Mouse (Mus musculus) ES-Bruce4 (cell line): Measurements from ENCODE around the gene Crct1. TPM values are rescaled to one million over a fixed set of nuclear protein-coding genes. Genes with fewer than 3 reads are reported as not detected.

Source experiments
- H3K27ac ChIP-seq: 2 replicates; pipeline ENCODE4 v1.5.1; 2012; ENCODE audit warnings: low read length, inconsistent platforms; ENCODE audit not compliant: insufficient read depth
- H3K27me3 ChIP-seq: 2 replicates; pipeline ENCODE4 v1.6.1; 2012; ENCODE audit warnings: mild to moderate bottlenecking, low read length, inconsistent platforms; ENCODE audit not compliant: control insufficient read depth, poor library complexity, insufficient read depth, severe bottlenecking
- H3K36me3 ChIP-seq: 2 replicates; pipeline ENCODE4 v1.6.1; 2012; ENCODE audit warnings: inconsistent platforms, mild to moderate bottlenecking, low read length, moderate library complexity; ENCODE audit not compliant: control insufficient read depth, poor library complexity, insufficient read depth, severe bottlenecking
- H3K4me1 ChIP-seq: one replicate; pipeline ENCODE4 v1.8.1; 2011; ENCODE audit warnings: low read length; ENCODE audit not compliant: control insufficient read depth, insufficient read depth
- H3K4me3 ChIP-seq: 2 replicates; pipeline ENCODE4 v1.5.1; 2011; ENCODE audit warnings: low read depth, mild to moderate bottlenecking, low read length
- H3K9ac ChIP-seq: 2 replicates; pipeline ENCODE4 v1.6.1; 2012; ENCODE audit warnings: low read depth, mild to moderate bottlenecking, inconsistent platforms; ENCODE audit not compliant: poor library complexity, severe bottlenecking
- H3K9me3 ChIP-seq: replicated peaks from 2 replicates; pipeline ENCODE4 v1.6.1; 2012; ENCODE audit warnings: mild to moderate bottlenecking, low read length, inconsistent platforms; ENCODE audit not compliant: control insufficient read depth, poor library complexity, insufficient read depth, severe bottlenecking
- CTCF ChIP-seq: IDR thresholded peaks from one replicate; pipeline ENCODE4 v1.8.1; 2011; ENCODE audit warnings: low read depth, low read length
- EP300 ChIP-seq: IDR thresholded peaks from 2 replicates; pipeline ENCODE4 v1.6.1; 2011; ENCODE audit warnings: low read depth, low read length; ENCODE audit not compliant: insufficient read depth
- POLR2A ChIP-seq: IDR thresholded peaks from one replicate; pipeline ENCODE4 v1.8.1; 2011; ENCODE audit warnings: low read length; ENCODE audit not compliant: insufficient read depth
- polyA plus RNA-seq: library from polyadenylated mRNA; stranded (reverse); fragments of >200 nt; gene quantifications from 2 replicates; pipeline ENCODE4 v1.2.4, GENCODE M21; 2011; ENCODE audit warnings: low read depth; ENCODE audit not compliant: missing spikeins, insufficient read depth, insufficient read length

The Crct1 gene
- polyA plus RNA-seq, 1 experiment, result not detected

GRCm38 (mm10) chr3:93023411-93024184, 8.1 kb upstream of the Crct1 start:
- H3K36me3 ChIP-seq, result no peaks in the 10 kb centered on the region
- H3K9ac ChIP-seq, result no peak overlapping the region
- H3K4me1 ChIP-seq, result no peaks in the 10 kb centered on the region
- TF ChIP-seq CTCF (no peak), POLR2A (no peak), EP300 (no peak)
- H3K27ac ChIP-seq, result no peak overlapping the region
- peaks cover 1% of the 10 kb centered on the region; the same call in 1 of the 2 replicates for H3K27me3 ChIP-seq
- H3K9me3 ChIP-seq, result no peaks in the 10 kb centered on the region
- H3K4me3 ChIP-seq, result no peak overlapping the region

DNA sequence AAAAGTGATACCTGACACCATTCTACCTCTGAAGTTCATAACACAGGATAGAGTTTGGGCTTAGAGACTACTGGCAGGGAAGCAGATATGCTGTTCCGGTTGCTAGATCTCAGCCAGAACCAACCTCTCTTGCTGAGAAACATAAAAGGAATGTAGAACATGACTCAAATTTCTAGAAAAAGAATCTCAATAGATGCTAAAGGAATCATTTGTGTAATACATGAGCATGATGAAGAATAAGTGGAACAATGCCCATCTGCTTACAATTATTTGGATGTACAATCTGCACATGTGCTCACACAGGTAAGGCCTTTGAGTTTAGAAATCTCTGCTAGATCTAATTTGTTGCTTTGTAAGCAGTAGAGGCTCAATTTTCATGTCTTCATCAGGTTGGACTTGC, 5.7 kb upstream of the Crct1 start:
- H3K27ac ChIP-seq, result no peak overlapping the region
- H3K27me3 ChIP-seq, result no peaks in the 10 kb centered on the region; the same call in 1 of the 2 replicates
- no peaks in the 10 kb centered on the region for H3K36me3 ChIP-seq
- no peak overlapping the region for H3K4me3 ChIP-seq
- no peak overlapping the region for H3K9ac ChIP-seq
- TF ChIP-seq CTCF (no peak), EP300 (no peak), POLR2A (no peak)
- no peaks in the 10 kb centered on the region for H3K9me3 ChIP-seq
- H3K4me1 ChIP-seq, result no peaks in the 10 kb centered on the region

GRCm38 (mm10) chr3:93018960-93019359, 3.5 kb upstream of the Crct1 start, which contains the start of gene Lce1m:
TSS of gene Lce1m (minus strand) at chr3:93019060.
- H3K4me3 ChIP-seq, result no peak within 1 kb of the TSS
- no peak for TF ChIP-seq POLR2A
- TF ChIP-seq CTCF, result no peak
- no peak for TF ChIP-seq EP300
- H3K9me3 ChIP-seq, result no peaks in the 10 kb centered on the region
- H3K36me3 ChIP-seq, result no peaks in the 10 kb centered on the region
- no peak within 1 kb of the TSS for H3K27ac ChIP-seq
- no peak within 1 kb of the TSS for H3K9ac ChIP-seq
- no peaks in the 10 kb centered on the region; the same call in 1 of the 2 replicates for H3K27me3 ChIP-seq
- peaks cover 4% of the 10 kb centered on the region for H3K4me1 ChIP-seq

DNA sequence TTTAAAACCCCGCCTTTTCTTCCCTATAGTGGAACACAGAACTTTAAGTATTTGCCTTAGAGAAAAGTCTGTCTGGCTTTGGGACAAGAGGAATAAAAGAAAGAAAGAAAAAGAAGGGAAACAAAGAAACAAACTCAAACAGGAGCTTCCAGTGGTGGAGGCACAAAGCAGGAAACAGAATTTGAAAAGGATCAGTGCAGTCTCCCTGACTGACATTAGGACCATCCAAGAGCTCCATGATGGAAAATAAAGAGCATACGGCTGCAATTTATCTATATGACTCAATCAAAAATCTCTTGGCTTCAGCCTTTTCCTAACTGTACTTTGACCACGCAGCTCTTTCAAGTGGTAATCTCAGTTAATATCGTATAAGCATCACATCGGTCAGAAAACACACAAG, 616 bp downstream of the Crct1 start:
- Histone ChIP-seq H3K9me3 (no peaks in the 10 kb centered on the region), H3K4me1 (peaks cover 4% of the 10 kb centered on the region), H3K27me3 (no peaks in the 10 kb centered on the region), H3K27ac (peak overlapping the region; percentile 48; the same call in 1 of the 2 replicates), H3K9ac (no peak overlapping the region), H3K36me3 (no peaks in the 10 kb centered on the region), H3K4me3 (no peak overlapping the region)
- TF ChIP-seq EP300 (no peak), POLR2A (no peak), CTCF (no peak)

GRCm38 (mm10) chr3:93014378-93014801, 1.1 kb downstream of the Crct1 start:
- H3K9me3 ChIP-seq, result no peaks in the 10 kb centered on the region
- no peaks in the 10 kb centered on the region for H3K36me3 ChIP-seq
- no peaks in the 10 kb centered on the region for H3K27me3 ChIP-seq
- H3K4me1 ChIP-seq, result peaks cover 4% of the 10 kb centered on the region
- TF ChIP-seq EP300, result no peak
- no peak for TF ChIP-seq POLR2A
- no peak for TF ChIP-seq CTCF
- H3K4me3 ChIP-seq, result peak overlapping the region; percentile 39
- H3K9ac ChIP-seq, result no peak overlapping the region
- H3K27ac ChIP-seq, result no peak overlapping the region

DNA sequence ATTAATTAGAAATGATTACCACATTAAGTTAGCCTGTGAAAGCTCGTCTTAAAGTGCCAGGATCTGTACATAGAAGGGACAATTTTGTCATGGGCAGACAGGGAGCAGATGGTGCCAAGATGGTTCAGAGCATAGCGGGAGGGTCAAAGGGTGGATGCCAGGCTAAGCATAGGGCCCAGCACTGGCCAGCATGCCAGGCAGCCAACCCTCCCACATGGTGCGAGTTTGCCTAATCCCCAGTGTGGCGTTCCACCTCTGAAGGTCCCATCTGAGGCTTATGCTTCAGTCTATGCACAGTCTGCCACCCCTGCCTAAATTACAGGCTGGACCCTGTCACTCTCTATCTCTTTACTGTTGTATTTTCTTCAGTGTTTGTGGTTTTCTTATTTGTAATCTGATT, 12.6 kb downstream of the Crct1 start:
- H3K4me3 ChIP-seq, result no peak overlapping the region
- no peaks in the 10 kb centered on the region for H3K4me1 ChIP-seq
- H3K27me3 ChIP-seq, result no peaks in the 10 kb centered on the region
- no peak overlapping the region for H3K9ac ChIP-seq
- TF ChIP-seq CTCF, result no peak
- no peak for TF ChIP-seq POLR2A
- no peak for TF ChIP-seq EP300
- H3K9me3 ChIP-seq, result no peaks in the 10 kb centered on the region
- no peaks in the 10 kb centered on the region for H3K36me3 ChIP-seq
- no peak overlapping the region for H3K27ac ChIP-seq
